Mouse (Mus musculus): ENCODE measurements at regions not wholly inside any gene's neighbourhood (a gene's known extent, or its start where the extent isn't known, plus 50 kb on each side); places are given as distances from the start of the nearest gene placed in this dataset.

DNA sequence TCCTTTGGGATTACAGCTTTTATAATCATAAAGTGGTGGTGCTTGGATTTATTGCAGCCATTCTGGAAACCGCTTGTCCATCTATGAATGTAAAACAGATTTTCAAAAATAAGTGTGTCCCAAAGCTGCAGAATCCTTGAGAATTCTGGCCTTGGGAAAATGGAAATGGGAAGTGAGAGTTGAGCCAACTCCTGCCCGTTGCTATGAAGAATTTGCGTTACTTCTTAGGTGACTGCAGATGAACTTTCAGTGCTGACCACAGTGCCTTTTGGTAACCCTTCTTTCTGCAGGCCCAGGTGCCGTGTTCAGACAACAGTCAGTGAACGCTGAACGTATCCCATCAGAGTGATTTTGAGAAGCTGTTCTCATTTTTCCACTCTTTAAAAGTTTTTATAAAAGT lies 60.9 kb upstream of the D16Ertd472e start:
- no peak for TF ChIP-seq CTCF (IDR thresholded peaks at IDR 0.05; ENCODE audit: extremely low read depth, insufficient read length, insufficient replicate concordance, low read depth, low read length)
- TF ChIP-seq POLR2A (IDR thresholded peaks at IDR 0.05; ENCODE audit: low read depth, low read length): no peak

All from small intestine, adult 2 months (tissue).